Mouse (Mus musculus) embryo, embryonic 10.5 days (tissue): ENCODE data around the gene Osbpl9.

Experiments used
- DNase-seq: peaks from one replicate; pipeline ENCODE4 v3.0.0-alpha.2; 2015; ENCODE audit warnings: low spot score

Osbpl9 gene

DNA sequence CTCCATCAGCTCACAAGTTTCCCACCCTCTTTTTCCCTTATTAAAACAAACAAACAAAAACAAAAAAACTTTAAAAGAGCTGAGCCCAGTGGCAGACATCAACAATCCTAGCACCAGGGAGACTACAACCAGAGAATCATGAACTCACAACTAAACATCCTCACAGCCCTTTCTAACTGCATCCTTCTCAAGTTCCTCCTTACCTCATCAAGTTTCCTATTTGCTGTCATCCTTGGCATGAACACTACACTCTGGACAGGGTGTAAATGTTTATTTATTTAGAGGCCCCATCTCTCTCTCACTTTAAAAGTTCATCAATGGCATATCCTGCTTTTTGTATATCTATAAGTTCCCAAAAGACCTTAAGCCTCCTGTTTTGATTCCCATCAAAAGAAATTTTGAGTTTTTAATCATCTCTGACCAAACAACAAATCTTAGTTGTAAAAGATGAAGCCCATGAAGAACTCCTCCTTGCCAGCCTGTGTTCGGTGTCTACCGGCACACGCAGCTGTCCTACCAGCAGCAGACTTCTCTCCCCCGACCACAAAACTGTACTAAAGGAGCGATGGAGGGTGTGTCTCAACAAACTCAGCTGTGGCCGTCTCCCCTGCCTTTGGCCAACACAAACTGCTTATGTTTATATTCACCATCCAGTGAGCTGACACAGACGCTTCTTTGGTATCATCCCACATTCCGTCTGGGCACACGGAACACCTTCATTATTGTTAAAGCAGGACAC is 98.8 kb downstream of the Osbpl9 start:
- DNase-seq = no peak

DNA sequence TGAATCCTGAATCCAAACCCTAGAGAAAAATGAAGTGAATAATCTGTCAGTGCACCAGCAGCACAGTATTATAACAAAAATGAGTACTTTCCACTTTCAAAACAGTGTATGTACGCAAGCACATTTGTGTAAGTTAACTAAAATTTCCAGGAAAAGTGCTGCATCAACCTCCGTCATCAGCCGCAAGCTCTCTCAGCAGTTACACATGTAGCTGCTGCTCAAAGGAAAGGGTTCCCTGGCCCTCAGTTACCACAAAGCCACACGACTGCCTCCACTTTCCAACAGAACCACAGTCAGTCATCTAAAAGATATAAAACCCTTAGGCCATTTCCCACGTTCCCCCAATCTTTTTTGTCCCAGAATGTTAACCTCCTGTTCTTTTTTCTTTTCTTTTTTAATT is 99.5 kb downstream of the Osbpl9 start:
- DNase-seq = no peak

DNA sequence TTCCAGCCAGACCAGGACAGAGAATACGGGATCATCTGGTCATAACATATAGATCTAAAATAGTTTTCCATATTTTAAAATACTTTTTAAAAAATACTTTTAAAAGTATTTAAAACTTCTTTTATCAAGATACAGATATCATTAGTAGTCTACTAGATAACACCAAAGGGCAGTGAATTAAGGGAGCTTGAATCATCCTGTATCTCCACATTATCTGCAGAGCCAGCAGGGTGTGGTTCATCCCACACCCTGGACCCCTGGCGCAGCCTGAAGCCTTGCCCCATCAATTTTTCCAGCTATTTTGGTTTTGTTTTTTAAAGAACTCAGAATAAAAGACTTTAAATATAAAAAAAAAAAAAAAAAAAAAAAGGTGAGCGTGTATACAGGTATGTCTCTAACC is 103.2 kb downstream of the Osbpl9 start:
- DNase-seq = no peak

DNA sequence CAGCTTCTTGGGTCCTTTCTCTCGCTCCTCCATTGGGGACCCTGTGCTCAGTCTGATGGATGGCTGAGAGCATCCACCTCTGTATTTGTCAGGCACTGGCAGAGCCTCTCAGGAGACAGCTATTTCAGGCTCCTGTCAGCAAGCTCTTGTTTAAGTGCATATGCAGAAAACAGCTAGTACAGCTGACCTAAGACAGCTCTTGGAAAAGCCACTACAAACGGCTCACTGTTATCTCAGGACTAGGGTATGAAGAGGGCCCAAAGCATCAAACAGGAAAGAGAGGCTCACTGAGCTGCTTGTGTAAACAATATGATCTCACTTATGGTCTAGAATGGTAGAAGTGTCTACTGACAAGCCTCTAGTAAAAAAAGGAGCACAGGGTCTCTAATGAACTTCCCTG is 107.8 kb downstream of the Osbpl9 start:
- DNase-seq = no peak

DNA sequence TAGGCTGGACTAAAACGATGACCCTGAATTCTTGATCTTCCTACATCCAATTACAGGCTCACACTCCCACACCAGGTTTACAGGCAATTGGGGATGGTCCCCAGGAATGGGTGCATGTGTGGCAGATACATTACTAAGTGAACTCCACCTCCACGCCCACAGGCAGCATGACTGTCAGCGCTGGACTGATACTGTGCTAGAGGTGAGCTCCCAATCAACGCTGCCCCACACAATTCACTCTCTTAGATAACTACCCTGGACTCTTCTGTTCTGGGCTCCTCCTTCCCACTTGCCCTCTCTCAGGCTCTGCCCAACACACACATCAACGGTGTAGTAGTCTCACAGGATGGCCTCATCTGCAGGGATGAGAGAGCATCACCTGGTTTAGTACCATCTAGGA is 109.7 kb downstream of the Osbpl9 start:
- no peak for DNase-seq

DNA sequence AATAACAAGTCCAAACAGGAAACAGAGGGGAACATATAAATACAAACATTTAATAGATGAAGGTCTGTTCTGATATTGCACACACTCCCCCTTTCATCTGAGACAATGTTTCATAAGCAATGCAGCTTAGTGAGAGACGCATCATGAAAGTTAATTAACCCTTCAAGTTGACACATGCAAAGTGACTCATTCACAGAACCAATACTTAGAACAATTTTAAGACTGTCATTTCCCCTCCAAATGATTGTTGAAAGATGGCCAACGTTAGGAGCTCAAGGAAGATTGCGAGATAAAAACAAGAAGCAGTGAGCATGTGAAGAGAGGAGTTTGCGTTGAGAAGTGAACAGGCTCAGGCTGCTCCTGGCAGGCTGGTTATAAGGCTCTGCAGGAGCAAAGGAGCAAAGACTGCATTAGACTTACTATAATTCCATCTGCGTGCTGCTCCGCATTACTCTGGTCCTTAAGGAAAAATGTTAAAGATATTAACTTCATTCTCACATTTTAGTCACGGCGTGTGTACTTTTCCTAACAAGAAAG is 110.8 kb downstream of the Osbpl9 start:
- DNase-seq = no peak

DNA sequence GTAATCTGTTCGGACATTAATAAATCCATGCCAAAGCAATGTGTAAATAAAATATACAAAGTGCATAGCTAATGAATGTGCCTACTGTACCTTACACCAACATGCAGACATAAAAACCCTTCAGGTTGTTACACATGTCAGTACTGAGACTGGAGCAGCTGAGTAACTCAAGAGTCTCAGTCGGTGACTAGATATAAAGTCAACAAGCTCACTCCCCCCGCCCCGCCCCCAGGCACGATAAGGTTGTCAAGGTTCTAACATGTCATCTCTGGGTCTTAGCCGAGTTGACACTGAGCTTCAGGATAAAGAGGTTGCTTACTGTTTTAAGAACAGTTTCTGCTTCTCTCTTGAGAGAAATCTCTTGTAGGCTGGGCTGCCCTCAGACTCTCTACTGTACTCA is 112.1 kb downstream of the Osbpl9 start:
- no peak for DNase-seq

DNA sequence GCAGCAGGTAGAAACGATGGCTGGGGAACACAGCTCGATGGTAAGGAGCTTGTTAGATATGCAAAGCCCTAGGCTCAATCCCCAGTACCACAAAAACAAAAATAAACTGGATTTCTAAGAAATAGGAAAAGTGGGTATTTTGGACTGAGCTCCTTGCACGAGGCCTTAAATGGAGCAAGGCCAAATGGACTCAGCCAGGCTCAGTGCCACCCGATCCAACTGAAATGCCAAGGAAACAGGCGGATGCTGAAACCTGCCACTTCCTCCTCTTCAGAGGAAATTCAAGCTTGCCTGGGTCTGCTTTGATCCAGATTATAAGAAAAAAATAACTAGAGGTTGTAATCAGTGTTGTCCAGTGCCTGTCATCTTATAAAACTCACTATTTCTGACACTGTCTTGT is 112.9 kb downstream of the Osbpl9 start:
- no peak for DNase-seq

DNA sequence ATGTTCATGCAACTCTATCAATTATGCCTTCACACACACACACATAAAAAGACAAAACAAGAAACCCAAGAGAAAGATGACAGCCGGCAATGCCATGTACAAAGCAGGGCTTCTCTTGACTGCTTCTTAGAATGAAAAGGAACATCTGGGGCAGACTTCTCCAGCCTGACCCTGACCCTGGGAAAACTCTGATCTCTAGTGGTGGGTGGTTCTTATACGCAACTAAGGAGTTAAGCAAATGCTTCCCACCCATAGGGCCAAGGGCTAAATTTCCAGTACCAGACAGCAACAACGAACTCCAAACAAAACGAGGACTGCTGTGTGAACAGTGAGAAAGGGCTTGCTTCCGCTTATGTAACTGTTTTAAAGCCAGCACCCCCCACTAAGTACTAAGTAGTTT is 122.0 kb downstream of the Osbpl9 start:
- DNase-seq = peak; percentile 10

DNA sequence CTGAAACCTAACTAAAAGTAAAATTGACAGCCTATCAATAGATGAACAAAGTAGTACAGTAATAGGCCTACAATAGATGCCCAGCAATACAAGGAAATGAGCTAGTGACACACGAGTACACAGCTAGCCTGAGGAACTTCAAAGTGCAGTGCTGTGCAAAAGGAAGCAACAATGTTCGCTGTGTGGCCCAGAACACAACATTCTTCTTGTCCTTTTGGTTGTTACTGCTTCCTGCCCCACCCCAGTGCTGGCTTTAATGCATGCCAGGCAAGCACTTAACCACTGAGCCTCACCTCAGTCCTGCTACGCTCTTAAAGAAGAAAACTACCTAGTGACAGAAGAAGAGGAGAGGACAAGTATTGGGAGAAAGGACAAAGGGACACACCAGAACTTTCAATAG is 122.4 kb downstream of the Osbpl9 start:
- no peak for DNase-seq

DNA sequence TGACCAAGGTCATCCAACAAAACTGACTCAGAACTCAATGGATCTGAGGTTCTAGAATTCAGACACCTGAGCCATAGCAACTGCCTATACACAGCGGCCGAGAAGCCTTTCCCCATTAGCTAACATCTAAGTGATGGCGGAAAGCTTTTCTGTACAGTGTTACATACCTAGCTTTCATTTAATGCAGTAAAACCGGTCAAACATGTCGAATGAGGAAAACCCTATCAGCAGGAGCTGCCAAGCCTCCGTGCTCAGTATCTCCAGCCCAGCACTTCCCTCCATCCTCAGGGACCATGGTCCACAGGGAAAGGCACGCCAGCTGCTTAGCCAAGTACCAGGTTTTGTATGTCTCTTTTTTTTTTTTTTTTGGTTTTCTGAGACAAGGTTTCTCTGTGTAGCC is 123.1 kb downstream of the Osbpl9 start:
- no peak for DNase-seq

DNA sequence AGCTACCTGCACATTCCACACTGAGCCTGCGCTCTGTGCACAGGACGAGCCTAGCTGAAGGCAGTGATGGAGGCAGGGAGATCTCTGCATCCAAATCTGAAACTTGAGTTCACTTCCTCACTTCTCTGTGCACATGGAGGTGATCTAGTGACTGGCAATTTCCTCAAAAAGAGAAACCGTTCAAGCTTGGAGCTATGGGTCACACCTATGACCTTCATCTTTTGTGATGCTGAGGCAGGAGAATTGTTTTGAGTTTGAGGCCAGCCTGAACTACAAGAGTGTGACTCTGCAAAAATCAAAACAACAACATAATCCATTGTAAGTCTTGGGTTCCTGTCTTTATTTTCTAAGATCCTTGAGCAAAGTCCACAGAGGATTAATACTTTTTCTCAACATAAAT is 128.8 kb downstream of the Osbpl9 start:
- DNase-seq = no peak

DNA sequence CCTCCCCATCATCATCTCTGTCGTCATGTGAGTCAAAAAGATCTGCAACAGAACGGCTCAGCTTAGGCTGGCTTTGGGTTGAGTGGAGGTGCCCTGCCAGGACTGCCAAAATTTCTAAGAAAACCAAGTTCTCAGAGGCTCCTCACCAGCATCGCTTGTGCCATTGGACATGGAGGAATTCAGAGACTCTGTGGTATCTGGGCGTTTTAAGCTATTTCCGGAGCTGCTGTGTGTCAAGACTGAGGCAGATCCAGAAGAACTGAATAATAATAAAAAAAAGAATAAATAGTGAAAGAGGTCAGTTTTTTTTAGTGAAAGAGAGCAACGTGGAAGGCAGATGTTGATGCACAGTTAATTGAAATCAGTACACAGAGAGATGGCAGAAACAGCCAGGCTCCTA is 129.2 kb downstream of the Osbpl9 start:
- DNase-seq = no peak

DNA sequence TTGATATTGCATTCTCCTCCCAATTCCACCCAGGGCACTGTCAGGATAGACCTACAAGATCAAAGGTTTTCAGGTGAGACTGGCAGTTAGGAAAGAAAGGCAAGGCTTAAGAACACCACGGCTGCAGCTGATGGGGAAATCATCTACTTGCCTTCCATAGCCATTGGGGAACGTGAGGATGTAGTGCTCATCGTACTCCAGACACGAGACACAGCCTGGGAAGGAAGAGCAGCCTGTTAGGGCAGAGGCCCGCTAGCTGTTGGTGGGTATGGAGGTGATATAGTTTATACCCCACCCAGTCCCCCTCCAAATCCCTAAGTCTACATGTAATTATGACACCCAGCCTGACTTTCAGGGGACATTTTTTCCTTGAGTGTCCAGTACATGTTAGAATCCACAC is 136.4 kb downstream of the Osbpl9 start:
- DNase-seq = no peak

DNA sequence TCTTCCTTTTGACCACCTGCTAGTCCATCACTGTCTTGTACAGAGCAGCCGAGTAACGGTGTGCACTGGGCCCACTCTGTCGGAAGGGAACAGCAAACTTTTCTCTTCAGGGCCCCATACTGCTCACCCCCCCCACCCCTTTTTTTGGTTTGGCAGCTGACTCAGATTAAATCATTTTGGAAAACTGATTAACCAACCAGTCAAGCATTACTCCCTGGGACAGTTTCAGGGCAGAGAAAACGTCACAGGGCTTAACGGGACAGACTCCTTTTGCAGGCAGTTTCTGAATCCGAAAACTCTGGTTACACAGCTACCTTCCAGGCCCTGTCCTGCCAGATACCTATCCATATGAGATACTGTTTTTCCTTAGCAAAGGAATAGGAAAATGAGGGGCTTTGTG is 137.1 kb downstream of the Osbpl9 start:
- no peak for DNase-seq

DNA sequence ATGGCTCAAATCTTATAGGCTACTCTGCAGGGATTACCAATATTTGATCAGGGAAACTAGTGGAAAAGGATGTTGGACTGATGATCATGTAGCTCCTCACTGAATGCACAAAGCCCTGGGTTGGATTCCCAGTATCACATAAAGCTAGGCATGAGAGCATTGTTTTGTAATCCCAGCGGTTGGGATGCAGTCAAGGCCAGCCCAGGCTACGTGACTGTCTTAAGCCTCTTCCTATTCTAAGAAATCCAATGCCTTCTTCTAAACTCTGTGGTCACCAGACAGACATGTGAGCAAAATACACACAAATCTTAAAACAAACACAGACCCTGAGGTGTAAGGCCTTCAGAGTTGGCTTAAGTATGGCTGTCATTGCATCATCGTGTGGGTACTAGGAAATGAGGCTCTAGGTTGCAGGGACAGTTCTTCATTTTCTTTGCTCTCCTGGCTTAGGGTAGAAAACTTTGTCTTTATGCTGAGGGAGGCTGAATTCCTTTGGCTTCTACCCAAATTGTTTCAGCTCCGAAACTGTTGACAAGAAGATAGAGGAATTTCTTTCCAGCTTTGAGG is 142.7 kb downstream of the Osbpl9 start:
- DNase-seq = no peak

DNA sequence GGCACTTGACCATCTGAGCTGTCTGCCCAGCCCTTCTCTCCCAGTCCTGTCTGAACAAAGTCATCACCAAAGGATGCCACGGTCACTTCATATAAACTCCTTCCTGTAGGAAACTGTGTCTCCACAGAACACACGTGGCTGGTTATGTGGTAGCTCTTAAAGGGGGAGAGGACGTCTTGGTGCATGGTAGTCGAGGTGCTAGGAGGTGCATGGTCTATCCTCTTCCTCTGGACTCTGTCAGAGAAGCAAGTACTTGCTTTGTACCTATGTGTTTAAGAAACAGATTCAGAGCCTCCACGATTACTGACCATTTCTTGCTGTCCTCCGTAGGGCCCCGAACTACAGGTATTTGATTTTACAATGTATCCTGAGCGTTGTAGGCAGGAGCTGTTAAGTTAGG is 144.4 kb downstream of the Osbpl9 start:
- DNase-seq = no peak

DNA sequence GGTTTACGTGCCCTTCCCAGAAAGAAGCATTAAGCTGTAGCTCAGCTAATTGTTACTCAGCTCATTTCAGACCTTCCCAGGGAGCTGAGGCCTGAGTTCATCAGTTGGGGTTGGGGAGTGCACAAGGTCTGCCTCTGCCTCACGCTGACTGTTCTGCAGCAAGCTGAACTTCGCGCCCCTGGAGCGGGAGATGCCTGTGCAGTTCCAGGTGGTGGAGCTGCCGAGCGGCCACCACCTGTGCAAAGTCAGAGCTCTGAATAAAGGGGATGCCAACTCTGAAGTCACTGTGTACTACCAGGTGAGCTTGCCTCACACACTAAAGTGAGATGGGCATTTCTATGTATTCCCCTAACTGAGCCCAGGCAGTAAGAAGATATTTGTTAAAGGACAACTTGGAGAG is 145.7 kb downstream of the Osbpl9 start:
- no peak for DNase-seq

DNA sequence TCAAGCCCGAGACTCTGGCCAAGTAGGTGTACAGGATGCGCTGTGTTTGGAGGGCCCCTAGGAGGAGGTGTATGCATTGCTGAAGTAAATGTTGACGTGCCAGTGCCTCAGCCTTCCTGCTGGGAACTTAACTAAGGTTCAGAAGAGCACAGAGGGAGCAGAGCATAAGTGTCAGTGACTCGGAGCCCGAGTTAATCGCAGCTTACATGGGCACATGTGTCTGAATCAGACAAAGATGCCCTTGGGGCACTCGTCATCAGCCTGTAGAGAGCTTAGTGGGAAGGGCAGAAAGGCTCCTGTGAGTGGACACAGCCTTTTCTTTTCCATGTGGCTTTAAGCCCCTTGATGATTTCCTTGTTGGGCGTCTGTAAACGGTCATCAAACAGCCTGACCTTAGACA is 148.1 kb downstream of the Osbpl9 start:
- DNase-seq = no peak

DNA sequence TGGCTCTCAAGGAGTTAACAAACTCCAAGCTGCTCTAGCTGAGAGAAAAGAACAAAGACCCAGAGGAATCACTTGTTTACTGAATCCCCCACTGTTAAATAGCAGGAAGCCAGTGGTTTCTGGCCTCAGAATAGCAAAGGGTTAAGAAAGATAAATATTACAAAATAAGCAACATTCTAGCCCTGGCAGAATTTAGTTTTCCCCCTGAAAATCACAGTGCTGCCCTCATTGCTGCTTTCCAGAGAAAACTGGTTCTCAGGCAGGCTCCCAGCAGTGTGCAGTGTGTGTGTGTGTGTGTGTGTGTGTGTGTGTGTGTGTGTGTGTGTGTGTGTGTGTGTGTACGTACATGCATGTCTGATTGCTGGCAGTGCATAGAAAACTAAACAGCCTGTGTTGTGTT is 149.8 kb downstream of the Osbpl9 start:
- DNase-seq = no peak

DNA sequence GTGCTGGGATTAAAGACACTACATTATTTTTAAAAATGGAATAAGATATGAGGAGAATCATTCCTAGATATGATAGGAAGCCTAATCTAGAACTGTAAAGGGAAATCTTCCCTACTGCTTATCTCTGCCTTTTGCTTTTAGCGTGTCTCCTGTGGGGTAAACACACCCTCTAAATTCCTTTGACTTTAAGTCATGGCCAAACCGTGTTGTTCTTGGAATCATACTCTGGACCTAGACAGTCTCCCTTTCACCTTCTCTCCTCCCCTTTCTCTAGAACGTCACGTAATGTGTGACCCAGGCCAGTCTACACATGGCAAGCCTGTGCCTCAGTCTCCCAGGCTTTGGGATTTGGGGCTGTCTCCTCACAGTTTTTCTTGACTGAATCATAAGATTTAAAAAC is 153.8 kb downstream of the Osbpl9 start:
- no peak for DNase-seq

DNA sequence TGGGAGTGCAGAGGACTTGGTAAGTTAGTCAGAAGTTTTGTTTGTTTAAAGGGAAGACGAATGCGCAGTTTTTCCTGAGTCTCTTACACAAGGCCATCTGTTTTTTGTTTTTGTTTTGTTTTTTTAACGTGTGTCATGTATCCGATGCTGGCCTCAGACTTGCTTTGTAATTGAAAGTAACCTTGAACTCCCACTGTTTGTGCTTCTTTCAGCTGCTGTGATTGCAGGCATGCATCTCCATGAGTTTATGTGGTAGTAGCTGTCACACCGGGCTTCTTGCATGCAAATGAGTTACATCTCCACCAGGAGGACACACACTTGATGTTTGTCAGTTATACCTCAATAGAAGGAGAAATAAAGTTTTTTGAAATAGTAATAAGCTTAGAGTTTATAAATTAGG is 158.3 kb downstream of the Osbpl9 start:
- DNase-seq = no peak

DNA sequence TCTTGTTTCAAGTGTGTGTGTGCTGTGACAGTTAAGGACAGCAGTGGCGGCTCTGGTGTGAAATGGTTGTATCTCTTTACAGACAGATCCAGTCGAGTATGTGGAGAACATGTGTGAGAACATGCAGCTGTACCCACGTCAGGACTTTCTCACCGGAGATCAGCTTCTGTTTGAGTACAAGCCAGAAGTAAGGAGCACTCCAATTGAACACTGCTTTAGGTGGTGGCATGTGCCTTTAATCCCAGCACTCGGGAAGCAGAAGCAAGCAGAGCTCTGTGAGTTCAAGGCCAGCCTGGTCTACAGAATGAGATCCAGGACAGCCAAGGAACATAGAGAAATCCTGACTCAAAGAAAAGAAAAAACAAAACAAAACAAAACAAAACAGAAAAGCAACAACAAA is 158.8 kb downstream of the Osbpl9 start:
- DNase-seq = no peak

DNA sequence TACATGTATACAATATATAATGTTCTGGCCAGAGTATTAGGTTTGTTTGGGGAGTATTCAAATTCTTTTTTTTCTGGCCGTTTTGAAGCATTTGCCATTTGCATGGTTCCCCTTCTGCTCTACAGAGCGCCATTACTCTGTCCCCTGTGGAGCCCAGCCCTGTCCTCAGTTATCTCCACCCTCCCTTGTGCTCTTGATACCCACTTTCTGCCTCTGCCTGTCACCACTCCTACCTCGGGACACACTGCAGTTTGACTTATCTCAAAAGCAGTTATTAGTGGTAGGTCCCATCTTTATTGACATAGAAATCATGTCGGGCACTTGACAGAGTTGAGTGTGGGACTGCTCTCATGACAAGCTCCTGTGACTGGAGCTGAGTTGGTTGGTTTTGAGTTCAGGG is 159.3 kb downstream of the Osbpl9 start:
- no peak for DNase-seq
